Mouse (Mus musculus): ENCODE data around the gene Pank4.

Gene Pank4

DNA sequence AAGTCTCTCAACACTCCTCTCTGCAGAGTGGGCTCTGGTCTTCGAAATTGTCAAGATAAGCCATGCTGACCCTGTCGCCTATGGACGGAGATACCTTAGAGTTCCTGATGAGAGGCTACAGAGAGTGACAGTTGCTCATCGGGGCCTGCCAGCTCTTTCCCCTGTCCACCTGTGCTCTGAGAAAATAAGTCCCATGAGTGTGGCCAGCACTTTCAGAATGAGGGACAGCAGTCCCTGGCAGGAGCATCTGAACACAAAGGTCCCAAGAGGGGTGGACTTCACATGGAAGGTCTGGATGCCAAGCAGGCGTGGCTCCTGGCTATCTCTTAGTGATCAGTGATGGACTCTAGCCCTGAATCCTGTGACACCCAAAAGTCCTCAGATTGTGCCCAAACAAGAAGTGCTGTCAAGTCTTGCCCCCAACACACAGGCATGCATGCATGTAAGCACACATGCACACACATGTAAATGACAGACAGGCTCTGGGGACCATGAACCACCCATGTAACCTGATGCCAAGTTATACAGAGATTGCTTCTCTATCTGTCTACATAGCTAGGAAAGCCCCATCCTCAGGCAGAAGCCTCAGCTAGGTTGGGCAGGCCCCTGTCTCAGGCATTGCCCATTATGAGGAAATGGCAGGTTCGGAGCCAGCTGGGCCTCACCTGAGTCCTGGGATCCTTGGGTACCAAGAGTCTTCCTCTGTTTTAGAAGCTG lies 20.4 kb upstream of the Pank4 start:
- no peak for DNase-seq (ENCODE audit: low spot score)

DNA sequence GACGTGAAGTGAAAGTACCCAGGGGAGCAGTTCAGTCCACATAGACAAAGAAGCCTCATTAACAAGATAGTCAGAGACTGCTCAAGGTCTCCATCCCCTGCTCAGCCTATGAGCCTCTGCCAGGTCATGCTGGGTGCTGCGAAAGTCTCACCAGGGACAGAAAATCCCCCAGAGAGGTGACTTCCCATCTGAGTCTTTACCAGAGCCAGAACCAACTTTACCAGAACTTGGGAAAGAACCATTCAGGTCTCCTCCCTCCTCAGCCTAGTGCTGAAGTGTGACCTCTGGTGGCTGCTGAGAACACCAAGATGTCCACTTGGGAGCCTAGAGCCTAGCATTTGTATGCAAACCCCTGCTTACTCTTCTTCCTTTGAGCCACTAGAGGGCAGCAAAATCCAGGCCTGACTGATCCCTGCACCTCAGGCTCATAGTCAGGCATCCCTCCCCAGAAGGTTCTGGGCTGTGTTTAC lies 19.8 kb upstream of the Pank4 start:
- DNase-seq (ENCODE audit: low spot score), result no peak

DNA sequence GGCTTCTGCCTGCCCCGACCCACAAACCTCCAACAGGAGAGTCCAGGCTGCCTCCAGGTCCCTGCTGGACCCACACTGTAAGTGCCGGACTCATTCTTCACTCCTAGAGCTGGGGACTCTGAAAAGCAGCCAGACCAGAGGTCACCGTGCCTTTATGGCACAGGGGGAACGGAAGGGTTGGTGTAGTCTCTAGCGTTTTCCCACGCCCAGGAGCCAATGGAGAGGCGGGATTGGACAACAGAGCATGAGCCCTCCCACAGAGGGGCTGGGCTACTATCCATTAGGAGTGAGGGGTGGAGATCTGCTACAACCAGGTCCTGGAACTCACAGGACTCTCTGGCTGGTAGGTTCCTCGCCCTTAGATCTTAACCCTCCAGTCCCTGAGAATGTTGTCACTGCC lies 17.6 kb upstream of the Pank4 start:
- DNase-seq (ENCODE audit: low spot score), result no peak

DNA sequence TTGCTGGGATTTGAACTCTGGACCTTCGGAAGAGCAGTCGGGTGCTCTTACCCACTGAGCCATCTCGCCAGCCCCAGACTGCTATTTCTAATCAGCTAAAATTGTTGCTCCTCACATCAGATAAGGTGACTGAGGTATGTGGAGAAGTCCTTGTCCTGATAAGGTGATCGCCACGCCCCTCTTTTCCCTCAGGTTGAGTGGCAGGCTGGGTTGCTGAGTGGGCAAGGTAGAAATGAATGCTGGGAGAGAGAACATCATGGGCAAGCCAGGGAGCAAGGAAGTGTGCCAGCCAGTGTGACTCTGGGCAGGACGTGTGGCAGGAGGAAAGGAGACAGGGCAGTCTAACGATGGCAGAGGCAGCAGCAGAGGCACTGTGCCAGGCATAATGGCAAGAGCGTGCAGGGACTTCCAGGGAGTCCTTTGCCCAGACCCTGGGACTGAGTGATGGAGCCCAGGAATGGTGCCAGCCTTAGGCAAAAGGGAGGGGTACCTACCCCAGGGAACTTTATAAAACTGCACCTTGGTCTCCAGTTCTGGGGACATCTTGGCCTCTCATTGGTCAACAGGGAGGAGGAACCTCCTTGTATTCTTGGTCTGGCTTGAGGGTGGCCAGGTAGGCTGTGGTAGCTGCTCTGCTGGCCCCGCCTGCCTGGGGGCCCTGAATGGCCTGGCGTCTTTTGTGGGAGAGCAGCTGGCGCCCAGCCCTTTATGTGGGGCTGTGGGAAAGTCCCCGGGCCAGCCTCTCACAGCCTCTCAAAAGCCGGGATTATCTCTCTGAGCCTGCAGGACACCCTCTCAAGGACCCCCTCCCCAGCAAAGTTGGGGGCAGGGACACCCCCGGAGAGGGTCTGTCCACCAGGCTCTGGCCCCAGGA lies 15.6 kb upstream of the Pank4 start:
- no peak for DNase-seq (ENCODE audit: low spot score)

DNA sequence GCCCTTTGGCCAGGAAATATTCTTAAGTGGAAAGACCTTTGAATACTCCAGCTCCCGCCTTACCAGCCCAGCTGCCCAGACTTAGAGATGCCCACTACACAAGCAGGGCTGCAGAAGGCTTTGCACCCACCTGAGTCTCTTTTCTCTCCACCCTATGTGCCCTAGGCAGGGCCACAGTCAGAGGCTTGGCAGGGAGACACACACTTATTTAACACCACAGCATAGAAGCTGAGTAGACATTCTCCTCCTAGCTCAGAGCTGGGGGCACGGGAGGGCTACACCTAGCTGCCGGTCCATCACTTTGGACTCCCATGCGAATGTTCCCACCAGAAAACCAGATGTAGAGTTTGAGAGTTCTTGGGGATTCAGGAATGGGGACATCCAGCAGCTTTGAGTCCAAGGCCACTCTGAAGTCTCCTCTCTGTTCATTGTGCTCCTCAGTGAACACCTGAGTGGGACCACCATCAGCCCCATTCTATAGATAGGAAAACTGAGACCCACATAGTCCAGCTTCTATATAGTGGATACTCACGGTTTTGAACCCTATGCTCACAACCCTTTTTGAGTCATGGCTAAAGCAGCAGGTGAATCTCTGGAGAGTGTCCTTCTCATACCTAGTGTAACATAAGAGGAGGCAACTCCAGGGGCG lies 14.9 kb upstream of the Pank4 start:
- DNase-seq (ENCODE audit: low spot score), result no peak

DNA sequence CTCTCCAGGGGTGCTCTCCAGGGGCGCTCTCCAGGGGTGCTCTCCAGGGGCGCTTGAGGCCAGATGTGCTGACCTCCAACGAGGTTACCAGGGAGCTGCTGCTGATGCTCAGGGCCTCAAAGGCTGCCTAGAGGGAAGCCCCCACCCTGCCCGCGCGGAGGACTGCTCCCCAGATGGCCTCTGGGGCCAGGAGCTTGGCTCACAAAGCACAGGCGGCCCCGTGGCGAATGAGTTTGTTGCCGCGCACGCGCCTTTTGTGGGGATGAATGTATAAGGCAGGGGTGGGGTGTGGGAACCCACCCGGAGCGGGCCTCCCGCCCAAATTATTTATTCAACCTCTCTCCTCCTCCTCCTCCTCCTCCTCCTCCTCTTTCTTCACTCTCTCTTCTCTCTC lies 14.3 kb upstream of the Pank4 start:
- no peak for DNase-seq (ENCODE audit: low spot score)

DNA sequence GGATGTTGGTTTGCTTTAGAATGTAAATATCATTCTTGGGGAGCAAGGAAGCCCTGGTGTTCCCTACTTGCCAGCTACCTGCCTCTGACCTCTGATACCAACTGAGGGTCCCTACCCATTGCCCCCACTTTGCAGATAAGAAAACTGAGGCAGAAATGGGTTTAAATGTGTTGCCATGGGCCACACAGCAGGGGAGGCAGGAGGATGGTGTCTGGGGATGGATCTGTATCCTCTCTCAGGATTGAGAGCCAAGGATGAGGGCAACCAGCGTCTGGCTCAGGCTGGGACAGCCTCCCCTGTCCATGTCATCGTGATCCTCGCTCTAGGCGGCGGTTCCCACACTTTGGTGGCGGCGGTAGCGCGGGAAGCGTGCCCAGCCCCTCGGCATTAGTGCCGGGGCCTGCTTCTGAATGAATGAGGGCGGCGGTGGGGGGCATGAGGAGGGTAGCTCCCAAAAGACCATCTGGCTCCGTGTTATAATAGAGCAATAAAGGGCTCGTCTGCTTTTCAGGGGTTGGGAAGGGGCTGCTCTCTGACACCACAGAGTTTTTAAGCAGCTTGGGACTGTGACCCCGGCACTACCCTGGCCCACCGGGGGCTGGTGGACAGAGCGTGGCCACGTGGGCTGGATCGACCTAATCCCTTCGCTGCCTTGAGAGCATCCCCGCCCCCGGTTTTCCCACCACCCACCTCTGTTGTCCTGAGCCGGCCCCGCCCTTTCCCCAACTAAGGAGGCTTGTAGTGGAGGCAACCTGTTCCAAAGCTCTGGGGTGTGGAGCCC lies 11.3 kb upstream of the Pank4 start:
- no peak for DNase-seq (ENCODE audit: low spot score)

DNA sequence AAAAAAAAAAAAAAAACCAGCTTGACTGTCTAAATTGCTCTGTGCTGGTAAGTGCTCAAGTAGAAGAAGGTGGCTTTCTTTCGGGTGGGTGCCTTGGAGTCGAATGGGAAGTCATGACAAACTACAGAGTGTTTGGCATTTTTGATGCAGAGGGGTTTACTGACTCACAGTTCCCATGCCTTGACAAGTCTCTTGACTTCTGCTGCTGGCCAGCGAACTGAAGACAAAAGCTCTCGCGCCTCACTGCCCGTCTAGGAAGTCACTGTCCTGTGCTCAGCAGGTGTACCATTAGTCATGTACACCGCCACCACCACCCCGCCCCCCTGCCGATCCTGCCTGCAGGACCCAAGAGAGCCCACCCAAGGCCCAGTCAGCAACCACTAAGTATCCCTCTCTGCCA lies 7.3 kb upstream of the Pank4 start:
- no peak for DNase-seq (ENCODE audit: low spot score)

DNA sequence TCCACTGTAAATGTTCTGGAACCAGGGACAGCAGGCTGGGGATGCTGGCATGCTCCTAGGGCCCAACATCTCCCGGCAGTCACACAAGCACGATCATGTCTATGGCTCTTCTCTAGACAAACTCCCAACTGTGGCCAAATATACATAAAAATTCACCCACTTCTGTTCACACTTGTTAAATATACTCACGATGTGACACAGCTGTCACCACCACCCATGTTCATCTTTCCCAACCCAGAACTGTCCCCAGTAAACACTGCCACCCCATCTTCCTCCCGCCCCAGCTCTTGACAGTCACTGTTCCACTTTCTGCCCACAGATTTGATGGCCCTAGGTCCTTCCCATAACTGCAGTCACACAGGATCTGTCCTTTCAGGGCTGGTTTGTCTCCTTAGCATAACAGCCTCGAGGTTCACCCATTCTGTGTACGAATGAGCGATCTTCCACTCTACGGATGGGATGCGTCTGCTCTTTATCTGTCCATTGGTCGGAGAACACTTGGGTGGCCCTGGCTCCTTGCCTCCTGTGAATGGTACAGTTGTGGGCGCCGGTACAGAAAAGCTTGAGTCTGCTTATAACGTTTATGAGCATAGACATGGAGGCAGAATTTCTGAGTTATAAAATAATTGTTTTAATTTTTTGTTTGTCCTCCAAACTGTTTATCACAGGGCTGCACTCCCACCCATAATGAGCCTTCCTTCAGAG lies 6.5 kb upstream of the Pank4 start:
- DNase-seq (ENCODE audit: low spot score), result no peak

DNA sequence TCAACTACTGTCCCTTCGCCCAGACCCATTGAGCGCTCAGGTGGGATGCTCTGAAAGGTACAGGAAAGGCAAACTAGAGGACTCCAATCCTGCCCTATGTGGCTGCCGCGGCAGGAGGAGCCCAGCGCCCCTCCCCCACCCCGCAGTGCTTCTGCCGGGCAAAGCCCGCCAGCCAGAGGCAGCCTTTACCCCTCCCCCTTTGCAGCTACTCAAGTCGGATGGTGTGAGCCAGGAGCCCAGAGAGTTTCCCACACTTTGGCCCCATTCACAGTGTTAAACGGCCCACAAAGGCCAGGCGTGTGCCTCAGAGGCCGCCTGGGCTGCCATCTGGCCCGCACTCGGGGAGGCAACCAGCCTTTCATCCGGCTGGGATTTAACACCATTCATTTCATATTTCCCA lies 5.8 kb upstream of the Pank4 start:
- no peak for DNase-seq (ENCODE audit: low spot score)

DNA sequence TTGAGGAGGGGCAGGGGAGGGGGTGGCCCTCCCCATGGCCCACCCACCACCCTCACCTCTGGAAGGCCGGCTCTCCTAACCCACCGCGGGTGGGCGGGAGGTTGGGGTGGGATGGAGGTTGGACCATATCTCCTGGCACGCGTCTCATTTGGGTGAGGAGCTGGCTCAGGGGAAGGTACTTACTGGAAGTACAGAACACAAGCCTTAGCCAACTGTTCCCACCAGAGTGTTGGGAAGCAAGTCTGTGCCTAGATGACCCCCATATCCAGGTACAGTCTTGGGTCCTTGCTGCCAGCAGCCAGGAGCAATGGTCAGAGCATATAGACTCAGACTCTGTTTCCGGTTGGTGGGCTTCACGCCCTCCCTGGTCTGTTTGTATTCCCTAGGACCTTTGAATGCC lies 5.3 kb upstream of the Pank4 start:
- no peak for DNase-seq (ENCODE audit: low spot score)

DNA sequence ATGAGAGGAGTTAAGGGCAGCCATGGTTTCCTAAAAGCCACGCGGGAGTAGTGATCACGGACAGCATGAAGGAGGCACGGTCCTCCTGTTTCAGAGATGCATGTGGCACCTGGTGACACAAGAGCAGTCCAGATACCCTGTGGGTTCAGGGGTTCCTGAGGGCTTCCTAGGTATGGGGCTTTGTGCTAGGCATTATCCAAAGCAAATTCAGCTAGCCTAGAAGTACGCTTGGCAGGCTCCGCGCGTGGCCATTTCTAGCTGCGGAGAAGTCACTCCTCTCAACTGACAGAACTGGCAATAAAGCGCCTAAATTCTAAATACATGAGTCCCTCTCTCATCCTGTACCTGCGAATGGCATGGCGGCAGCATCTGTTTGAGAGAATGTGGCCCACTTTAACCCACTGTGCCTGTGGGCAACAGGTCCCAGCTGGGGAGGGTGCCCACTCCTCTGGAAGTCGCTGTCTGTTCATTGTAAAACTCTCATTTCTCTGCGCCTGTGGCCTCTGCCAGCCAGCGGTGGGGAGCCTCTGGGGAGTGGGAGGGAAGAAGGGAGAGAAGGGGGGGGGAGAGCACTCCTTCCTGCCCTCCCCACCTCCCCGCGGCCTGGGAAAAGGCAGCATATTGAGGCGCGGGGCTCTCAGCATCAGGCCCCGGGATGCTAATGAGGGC lies 3.8 kb upstream of the Pank4 start:
- DNase-seq (ENCODE audit: low spot score), result no peak

DNA sequence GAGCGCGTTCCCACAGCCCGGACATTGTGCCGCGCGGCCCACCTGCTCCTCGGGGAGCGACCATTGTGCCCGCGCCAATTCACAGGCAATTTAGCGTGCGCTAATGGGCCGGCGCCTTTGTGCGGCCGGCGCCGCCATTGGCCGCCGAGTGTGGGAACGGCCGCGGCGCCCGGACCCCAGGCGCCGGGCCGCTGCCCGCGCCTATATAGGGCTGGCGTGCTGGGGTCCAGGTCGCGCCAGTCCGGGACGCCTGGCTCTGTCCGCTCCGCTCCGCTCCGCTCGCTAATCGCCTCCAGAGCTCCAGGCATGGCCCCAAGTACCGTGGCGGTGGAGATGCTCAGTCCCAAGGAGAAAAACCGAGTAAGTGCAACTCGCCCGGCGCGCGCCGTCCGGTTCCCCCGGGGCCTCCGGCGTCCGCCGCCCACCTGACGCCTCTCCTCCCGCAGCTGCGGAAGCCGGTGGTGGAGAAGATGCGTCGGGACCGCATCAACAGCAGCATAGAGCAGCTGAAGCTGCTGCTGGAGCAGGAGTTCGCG lies 3.2 kb upstream of the Pank4 start, which contains the start of gene Hes5:
TSS of gene Hes5 (plus strand) at position 234 of the 536 bp plus-strand sequence.
- no peak for DNase-seq (ENCODE audit: low spot score)

DNA sequence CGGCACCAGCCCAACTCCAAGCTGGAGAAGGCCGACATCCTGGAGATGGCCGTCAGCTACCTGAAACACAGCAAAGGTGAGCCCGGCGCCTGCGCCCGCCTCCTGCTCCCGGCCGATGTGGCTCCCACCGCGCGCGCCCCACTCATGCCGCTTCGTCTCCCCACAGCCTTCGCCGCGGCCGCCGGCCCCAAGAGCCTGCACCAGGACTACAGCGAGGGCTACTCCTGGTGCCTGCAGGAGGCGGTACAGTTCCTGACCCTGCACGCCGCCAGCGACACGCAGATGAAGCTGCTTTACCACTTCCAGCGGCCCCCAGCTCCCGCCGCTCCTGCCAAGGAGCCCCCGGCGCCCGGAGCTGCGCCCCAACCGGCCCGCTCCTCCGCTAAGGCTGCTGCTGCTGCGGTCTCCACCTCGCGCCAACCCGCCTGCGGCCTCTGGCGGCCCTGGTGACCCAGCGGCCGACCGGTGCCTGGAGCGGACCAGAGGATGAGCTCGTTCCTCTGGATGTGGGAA lies 2.6 kb upstream of the Pank4 start:
- DNase-seq (ENCODE audit: low spot score), result no peak

DNA sequence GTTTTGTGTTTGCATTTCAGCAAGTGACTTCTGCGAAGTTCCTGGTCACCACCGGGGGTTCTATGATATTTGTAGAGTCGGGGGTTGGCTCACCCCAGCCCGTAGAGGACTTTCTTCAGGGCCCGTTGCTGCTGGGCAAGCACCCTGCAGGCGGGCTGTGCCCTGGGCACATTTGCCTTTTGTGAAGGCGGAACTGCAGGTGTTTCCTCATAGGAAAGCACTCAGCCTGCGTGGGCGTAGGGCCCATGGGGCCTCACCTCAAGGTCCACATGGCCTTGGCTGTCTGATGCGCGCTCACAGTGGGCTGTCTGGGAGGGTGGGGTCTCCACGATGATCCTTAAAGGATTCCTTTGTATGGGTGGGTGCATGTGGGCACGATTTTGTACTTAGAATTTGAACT lies 2.0 kb upstream of the Pank4 start:
- DNase-seq (ENCODE audit: low spot score), result no peak

DNA sequence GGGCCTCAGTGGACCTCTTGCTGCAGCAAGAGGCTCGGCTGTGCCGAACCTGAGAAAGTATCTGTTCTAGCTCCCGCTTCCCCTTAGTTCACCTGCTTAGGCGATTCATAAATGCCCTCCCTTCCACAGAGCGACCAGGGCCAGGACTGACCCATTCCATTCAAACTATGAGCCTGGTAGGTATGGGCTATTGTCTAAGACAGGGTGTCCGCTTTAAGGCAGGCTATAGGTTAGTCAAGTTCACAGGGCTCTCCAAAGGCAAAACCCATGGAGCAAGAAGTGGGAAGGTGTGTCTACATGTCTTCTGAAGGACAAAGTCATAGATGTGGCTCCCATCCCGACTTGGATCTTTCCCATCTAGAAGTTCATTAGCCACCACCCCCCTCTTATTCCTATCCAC lies 1.2 kb upstream of the Pank4 start:
- no peak for DNase-seq (ENCODE audit: low spot score)

DNA sequence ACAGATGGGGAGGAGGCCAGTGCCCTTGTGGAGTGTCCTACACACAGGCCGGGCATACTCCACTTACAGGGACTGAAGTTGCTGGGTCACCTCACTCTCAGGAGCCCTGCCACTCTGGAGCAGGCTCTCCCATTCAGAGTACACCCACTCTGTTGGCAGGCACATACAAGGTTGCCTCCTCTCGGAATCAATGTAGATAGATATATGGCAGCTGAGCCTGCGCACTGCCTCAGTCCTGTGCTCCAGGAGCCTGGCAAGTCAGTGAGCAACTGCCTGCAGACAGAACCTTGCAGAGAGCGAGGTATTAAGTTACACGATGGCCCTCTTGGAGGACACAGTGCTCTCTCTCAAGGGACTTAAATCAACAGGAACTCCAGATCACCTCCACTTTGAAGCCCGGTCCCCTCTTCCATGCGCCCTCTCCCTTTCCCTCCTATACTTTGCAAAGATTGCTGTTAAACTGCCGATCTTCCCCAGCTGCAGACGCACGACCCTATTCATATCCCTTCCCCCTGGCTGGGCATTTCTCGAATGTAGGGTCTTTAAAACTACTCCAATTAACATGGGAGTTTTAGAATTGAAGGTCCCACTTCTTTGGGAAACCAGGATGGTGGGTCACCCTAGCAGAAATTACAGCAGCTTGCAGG lies 610 bp upstream of the Pank4 start:
- DNase-seq (ENCODE audit: low spot score), result no peak

DNA sequence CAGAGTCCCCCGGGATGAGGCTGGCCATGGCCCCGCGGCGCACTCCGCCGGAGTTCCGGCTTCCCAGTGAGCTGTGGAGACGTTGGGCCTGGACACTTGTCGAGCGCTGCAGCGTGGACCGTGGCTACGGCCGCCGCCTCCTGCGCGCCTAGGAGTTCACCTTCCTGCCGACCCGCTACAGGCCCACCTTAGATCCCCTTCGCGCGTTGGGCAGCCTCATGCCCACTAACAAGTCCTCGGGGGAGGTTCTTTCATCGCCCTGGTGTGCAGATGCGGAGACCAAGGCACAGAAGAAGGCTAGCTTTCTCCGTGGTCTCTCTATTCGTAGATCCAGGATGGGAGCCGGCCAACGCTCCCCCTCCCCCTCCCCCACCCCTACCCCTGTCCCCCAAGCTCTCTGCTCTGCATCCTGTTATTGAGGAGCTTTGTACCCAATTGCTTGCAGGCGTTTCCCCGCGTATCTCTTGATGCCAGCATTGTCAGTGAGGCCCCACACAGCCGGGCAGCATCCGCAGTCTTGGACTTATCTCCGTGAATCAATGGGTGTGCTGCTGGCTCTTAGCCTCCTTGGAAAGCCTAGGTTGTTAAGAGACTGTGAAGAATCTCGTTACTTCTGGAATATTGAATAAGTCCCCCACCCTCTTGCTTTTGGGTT lies 785 bp downstream of the Pank4 start:
- no peak for DNase-seq (ENCODE audit: low spot score)

DNA sequence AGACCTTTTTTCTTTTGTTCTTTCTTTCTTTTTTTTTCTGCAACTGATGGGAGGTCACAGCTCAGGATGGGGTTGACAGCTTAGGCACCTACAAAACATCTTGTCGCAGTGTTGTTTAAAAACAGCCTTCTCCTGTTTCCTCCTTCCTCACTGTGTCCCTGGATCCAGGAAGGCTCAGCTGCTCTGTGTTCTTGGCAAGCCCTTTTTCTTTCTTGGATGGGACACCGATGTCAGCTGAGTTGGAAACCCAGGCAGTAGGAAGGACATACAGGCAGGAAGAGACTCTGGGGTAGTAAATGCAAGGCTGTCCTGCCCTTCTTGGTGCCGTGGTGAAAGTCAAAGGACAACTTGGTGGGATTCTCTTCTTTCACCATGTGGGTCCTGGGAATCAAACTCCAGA lies 1.9 kb downstream of the Pank4 start:
- no peak for DNase-seq (ENCODE audit: low spot score)

Data from urinary bladder, postnatal 10 days (tissue).